Mouse (Mus musculus): Measurements from ENCODE around the gene Trabd2b.

DNA sequence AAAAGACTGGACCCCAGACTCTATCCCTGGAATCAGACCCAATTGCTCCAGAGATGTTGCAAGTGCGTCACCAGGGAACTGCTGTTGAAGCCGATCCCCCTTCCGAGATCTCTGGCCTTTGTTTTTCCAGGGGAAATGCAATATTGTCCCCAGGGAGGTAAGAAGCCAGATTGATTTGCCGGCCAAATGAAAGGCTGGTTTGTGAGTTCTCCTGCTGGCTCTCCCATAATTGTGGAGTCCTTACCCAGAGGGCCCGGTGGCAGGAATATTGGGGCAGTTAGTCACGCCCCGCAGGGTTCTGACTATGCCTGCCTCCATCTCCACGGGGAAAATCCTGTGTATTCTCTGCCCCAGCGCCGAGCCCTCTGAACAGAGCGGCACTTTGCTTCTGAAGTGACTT is 3.9 kb downstream of the Trabd2b start:
- TF ChIP-seq EP300 (IDR thresholded peaks at IDR 0.05; ENCODE audit: insufficient read depth, low read depth, low read length) (no peak), POLR2A (IDR thresholded peaks at IDR 0.05; ENCODE audit: insufficient read depth, low read depth, low read length) (no peak)

Measured in heart, adult 2 months (tissue).